Mouse (Mus musculus) left cerebral cortex, adult 6 months (tissue): ENCODE measurements around the gene Macc1. TPM values are rescaled to one million over a fixed set of nuclear protein-coding genes. Genes with fewer than 3 reads are reported as not detected.

Experiments
- long read RNA-seq, 2 experiments: library from polyadenylated mRNA; unstranded; transcript quantifications; one replicate each; pipeline ENCODE4 v2.0.0; 2019 to 2020
- polyA plus RNA-seq: library from polyadenylated mRNA; unstranded; fragments of <200 nt; fragmentation: Nextera tagmentation; gene quantifications from 2 replicates; pipeline ENCODE4 v1.2.3, GENCODE M21; 2021

Gene Macc1
- polyA plus RNA-seq, result not detected in 2 replicates
- long read RNA-seq, experiment 1, result 0 reads
- long read RNA-seq, experiment 2, result 0 reads

GRCm38 (mm10) chr12:119313970-119314369 is at the start of gene Macc1:
Macc1 (plus strand) TSS chr12:119314270.

Other genes with a start within 250 kb of the Macc1 start
- 8.4 and 10.4 TPM in 2 replicates for gene Itgb8, start 75.5 kb upstream of the Macc1 start, polyA plus RNA-seq